8 mouse cellular contexts compared by ENCODE assay signal in the genomic region with DNA sequence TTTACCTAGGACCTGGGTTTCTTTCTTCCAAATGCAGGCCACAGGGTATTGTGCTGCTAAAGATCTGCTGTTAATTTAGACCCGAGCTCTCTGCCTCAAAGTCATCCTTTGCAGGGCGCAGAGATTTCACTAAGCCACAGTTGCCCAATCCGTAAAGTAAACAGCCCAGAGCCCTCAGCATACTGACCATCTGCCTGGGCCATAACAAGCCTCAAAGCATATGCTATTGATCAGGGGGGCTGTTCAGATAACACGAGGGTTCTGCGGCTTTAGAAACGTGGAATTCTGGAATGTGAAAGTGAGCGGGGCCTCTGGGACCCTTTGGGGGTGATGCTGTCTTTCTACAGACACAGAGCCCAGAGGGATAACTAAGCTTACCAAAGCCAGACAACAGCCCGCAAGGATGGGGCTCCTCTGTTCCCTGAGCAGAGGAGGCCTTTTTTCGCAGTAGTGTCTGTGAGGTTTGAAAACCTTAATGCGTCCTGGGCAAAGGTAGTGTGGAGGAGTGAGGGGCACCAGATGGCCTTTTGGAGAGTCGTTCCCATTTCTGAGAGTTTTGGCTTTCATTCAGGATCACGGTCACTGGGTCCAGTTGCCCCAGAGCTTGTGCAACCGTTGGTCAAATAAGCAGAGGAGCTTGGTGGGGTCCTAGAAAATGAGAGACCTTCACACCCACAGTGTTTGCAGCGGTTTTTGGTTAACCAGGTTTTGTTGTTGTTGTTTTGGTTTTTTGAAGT.
DNase-seq lines count a peak whose midpoint lies in the region; ATAC-seq lines count a peak whose summit lies in the region.

No protein-coding gene starts in this region.

- 8% methylated on average over 14 of the region's 14 CpGs for WGBS in heart, embryonic 14.5 days

- peak; percentile 17 for DNase-seq in lung, postnatal 25 days (ENCODE audit: low spot score)
- DNase-seq in layer of hippocampus, postnatal 36 days: no peak
- no peak for DNase-seq in spleen, adult 18-20 months
- no peak for DNase-seq in layer of hippocampus, adult 8-10 months (ENCODE audit: low spot score in 2 of 2)

- peak overlapping the region; percentile 50 for H3K27ac ChIP-seq in brown adipose tissue, adult 24 weeks (replicated peaks; ENCODE audit: low read depth, low read length)
- peak overlapping the region; percentile 84 to 95 for H3K27ac ChIP-seq in heart, embryonic 14.5 days (replicated peaks in 1 of 2; ENCODE audit: control insufficient read depth in 1 of 2, insufficient read depth in 1 of 2, low read depth in 2 of 2, low read length in 2 of 2)

- H3K4me2 ChIP-seq in heart, embryonic 14.5 days (ENCODE audit: low read length): peak overlapping the region; percentile 68

- H3K4me3 ChIP-seq in erythroblast, embryonic 14.5 days (replicated peaks): peak overlapping the region; percentile 53
- peak overlapping the region; percentile 63 for H3K4me3 ChIP-seq in brown adipose tissue, adult 24 weeks (ENCODE audit: insufficient read depth, low read depth, low read length)
- H3K4me3 ChIP-seq in heart, embryonic 14.5 days (ENCODE audit: control insufficient read depth in 1 of 2, insufficient read depth in 1 of 2, low read depth in 1 of 2, low read length in 2 of 2): peak overlapping the region; percentile 46 to 69

- H3K4me1 ChIP-seq in erythroblast, embryonic 14.5 days (ENCODE audit: control insufficient read depth): peaks cover 2% of the 10 kb centered on the region
- peaks cover 21% of the 10 kb centered on the region for H3K4me1 ChIP-seq in brown adipose tissue, adult 24 weeks (ENCODE audit: control insufficient read depth, insufficient read depth, insufficient read length, low read length)
- H3K4me1 ChIP-seq in heart, embryonic 14.5 days (ENCODE audit: control insufficient read depth in 2 of 2, insufficient read depth in 2 of 2, low read length in 2 of 2): peaks cover 39 to 71% of the 10 kb centered on the region in 2 experiments

- H3K9me3 ChIP-seq in erythroblast, embryonic 14.5 days (ENCODE audit: control insufficient read depth, low read length): no peaks in the 10 kb centered on the region; the same call in none of the 2 replicates
- H3K9me3 ChIP-seq in heart, embryonic 14.5 days (ENCODE audit: control insufficient read depth, low read length): peaks cover 3% of the 10 kb centered on the region

- peaks cover 2% of the 10 kb centered on the region; the same call in 1 of the 2 replicates for H3K27me3 ChIP-seq in erythroblast, embryonic 14.5 days (ENCODE audit: control insufficient read depth)
- H3K27me3 ChIP-seq in heart, embryonic 14.5 days (ENCODE audit: control insufficient read depth, insufficient read depth, low read length): no peaks in the 10 kb centered on the region

- peak overlapping the region; percentile 86 for H3K9ac ChIP-seq in heart, embryonic 14.5 days (ENCODE audit: low read length)

- ATAC-seq in erythroblast, adult 5-6 weeks (replicated peaks; ENCODE audit: low FRiP score, poor library complexity, severe bottlenecking): no peak
- no peak for ATAC-seq in heart, embryonic 14.5 days (ENCODE audit: insufficient number of reproducible peaks, insufficient read depth, low FRiP score, low read depth)

- no peaks in the 10 kb centered on the region for H3K36me3 ChIP-seq in erythroblast, embryonic 14.5 days (ENCODE audit: control insufficient read depth)
- peaks cover 7% of the 10 kb centered on the region for H3K36me3 ChIP-seq in heart, embryonic 14.5 days (ENCODE audit: control insufficient read depth, insufficient read depth, low read length)
